Mouse (Mus musculus) lung, postnatal 25 days (tissue): ENCODE results near the gene Naa50.
A peak's percentile ranks its signal among the peaks of the same experiment; 100 is the strongest.

Experiments
- DNase-seq: peaks from one replicate; pipeline ENCODE4 v3.0.0; 2022; ENCODE audit warnings: low spot score

Naa50 gene

GRCm38 (mm10) chr16:44200146-44200545 is 60.5 kb downstream of the Naa50 start:
- no peak for DNase-seq

DNA sequence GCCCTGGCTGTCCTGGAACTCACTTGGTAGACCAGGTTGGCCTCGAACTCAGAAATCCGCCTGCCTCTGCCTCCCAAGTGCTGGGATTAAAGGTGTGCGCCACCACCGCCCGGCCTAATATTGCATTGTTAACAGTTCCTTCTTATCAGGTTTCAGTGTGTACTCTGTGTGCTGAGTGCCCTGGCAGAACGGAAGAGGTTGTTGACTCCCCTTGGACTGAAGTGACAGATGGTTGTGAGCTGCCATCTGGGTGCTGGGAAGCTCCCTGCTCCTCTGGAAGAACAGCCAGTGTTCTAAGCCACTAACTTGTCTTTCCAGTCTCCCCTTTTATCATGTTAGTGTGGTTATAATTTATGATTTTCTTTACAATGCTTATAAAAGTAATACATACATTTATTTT is 64.7 kb downstream of the Naa50 start:
- peak; percentile 51 for DNase-seq

- no peak for DNase-seq
These were observed 66.3 kb downstream of the Naa50 start for GRCm38 (mm10) chr16:44205973-44206372.

DNA sequence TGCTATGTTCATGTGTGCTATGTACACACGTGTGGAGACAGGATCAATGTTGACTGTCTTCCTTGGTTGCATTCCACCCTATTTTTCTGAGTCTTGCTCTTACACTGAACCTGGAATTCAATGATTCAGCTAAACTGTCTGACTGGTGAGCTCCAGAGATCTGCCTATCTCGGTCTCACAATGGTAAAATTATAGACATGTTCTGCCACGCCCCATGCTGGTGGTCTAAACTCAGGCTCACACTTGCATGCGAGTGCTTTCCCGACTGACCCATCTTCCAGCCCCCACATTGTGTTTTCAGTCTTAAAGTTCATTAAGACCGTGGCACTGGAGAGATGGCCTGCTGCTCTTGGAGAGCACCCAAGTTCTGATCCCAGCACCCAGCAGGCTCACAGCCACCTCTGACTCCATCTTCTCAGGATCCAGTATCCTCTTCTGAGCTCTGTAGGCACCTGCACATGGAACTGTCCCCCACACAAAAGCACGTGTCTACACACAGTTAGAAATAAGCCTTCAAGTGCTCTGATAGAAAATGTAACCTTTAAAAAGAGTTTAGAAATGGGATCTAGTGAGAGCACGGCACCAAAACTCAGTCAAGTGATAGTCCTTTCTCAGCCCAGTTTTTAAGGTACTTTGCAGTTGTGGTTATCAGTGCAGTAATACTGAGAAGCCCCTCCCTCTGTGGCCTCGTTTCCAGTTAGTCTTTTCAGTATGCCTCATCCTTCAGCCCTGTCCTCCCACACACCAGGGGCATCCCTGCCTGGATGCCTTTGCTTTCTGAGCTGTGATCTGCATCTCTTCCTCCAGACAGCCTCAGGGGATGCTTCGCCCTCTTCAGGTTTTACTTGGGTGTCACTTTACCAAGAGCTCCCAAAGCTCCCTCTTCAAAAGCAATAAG is 70.8 kb downstream of the Naa50 start:
- DNase-seq = no peak

GRCm38 (mm10) chr16:44211054-44211414 is 71.4 kb downstream of the Naa50 start:
- no peak for DNase-seq

DNA sequence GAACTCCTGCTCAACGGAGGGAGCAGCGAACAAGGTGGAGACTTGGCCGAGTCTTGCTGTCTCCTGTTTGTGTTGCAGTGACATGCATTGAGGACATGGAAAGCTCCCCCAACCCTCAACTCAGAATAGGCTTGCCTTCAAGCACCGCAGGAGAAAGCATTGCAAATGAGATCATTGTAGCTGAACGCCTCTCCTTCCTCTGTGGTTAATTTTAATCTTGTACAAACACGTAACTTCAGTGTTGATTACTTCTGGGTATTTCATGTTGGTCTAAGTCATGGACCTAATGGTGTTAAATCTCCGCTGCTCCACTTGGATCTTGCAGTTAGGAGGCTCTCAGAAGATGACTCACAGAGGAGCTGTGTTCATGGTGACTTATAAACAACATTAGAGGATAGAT is 73.1 kb downstream of the Naa50 start:
- no peak for DNase-seq
